Mouse (Mus musculus): ENCODE results near the gene C1qtnf4. TPM values are rescaled to one million over a fixed set of nuclear protein-coding genes. Genes with fewer than 3 reads are reported as not detected.
A peak's percentile ranks its signal among the peaks of the same experiment; 100 is the strongest.

Gene C1qtnf4
- polyA plus RNA-seq, 1 experiment from 2014 or later, result 15.7 TPM

DNA sequence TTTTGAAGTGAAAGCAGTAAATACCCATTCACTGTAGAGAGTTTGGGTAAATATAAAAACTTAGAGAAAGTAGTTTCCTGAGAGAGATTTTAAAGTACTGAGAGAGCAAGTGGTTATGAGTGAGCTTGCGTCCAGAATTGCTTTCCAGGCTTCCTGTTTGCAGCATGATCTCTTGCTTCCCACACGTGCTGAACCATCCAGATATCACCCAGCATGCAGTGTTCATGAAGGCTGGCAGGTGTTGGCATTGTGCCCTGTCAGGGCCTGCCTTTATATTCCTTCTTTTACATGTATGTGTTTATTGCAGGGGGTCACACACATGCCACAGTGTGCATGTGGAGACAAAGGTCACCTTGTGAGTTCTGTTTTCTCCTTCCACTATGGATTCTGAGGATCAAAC lies 10.4 kb upstream of the C1qtnf4 start:
- Histone ChIP-seq H3K9me3 (replicated peaks; ENCODE audit: control insufficient read depth, low read length) (no peaks in the 10 kb centered on the region), H3K27ac (ENCODE audit: low read depth, low read length) (no peak overlapping the region), H3K4me1 (ENCODE audit: control insufficient read depth, insufficient read depth, low read length) (peaks cover 34% of the 10 kb centered on the region), H3K4me3 (ENCODE audit: low read depth, low read length) (no peak overlapping the region), H3K36me3 (ENCODE audit: control insufficient read depth, insufficient read depth, low read length) (no peaks in the 10 kb centered on the region), H3K4me2 (no peak overlapping the region), H3K9ac (ENCODE audit: low read depth, low read length) (no peak overlapping the region), H3K27me3 (ENCODE audit: control insufficient read depth, insufficient read depth, low read length) (no peaks in the 10 kb centered on the region)
- ATAC-seq (replicated peaks; ENCODE audit: insufficient number of reproducible peaks, low FRiP score, low TSS enrichment), result no peak
- WGBS (ENCODE audit: insufficient replicate concordance), result 65% methylated on average over 2 of the region's 2 CpGs

DNA sequence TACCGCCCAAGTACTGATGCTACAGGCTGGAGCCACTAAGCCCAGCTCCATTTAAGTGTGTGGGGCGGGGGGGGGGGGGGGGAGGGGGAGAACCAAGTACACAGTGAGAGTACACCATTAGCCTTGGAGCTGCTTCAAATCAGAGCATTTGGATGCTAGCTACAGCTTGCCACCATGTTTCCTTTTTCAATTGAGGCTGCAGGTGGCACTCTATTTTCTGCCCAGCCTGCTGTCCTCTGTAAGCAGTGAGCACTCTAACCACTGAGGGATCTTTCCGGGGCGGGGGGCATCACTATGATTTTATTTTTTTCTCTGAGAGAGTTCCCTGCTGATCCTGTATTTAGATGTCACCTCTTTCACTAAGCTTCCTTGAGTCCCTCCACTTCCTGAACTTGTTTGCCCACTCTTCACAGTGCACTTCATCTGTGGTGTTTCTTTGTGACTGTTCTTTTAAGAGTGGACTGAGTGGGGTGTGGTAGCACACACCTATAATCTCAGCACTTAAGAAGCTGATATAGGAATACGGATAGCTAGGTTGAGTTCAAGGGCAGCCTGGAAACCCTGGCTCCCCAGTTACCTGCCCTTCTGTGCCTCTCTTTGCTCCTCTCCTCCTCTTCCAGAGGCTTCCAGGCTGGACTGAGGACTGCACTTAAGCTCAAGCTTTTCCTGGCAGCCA lies 7.9 kb upstream of the C1qtnf4 start:
- H3K9ac ChIP-seq (ENCODE audit: low read depth, low read length), result no peak overlapping the region
- no peaks in the 10 kb centered on the region for H3K9me3 ChIP-seq (replicated peaks; ENCODE audit: control insufficient read depth, low read length)
- no peak overlapping the region for H3K27ac ChIP-seq (ENCODE audit: low read depth, low read length)
- no peak overlapping the region for H3K4me2 ChIP-seq
- no peaks in the 10 kb centered on the region for H3K36me3 ChIP-seq (ENCODE audit: control insufficient read depth, insufficient read depth, low read length)
- H3K4me3 ChIP-seq (ENCODE audit: low read depth, low read length), result no peak overlapping the region
- no peak for ATAC-seq (replicated peaks; ENCODE audit: insufficient number of reproducible peaks, low FRiP score, low TSS enrichment)
- no peaks in the 10 kb centered on the region for H3K27me3 ChIP-seq (ENCODE audit: control insufficient read depth, insufficient read depth, low read length)
- H3K4me1 ChIP-seq (ENCODE audit: control insufficient read depth, insufficient read depth, low read length), result peaks cover 12% of the 10 kb centered on the region
- WGBS (ENCODE audit: insufficient replicate concordance), result 66% methylated on average over 4 of the region's 5 CpGs

DNA sequence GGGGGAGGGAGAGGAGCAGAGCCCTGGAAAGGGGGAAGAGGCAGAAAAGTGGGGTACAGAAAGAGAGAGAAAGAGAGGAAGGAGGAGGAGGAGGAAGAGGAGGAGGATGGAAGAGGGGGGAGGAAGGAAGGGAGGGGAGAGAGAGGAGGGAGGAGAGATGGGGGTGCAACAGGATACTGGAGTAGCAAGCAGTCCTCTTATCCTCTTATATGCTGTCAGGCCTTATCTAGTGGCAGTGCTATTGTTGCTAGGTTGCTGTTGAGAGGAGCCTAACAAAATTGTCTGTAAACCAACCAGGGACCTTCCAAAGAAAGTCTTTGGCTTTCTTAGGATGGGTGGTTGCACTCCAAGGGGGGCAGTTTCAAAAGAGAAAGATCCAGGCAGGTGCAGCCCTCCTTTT lies 6.2 kb upstream of the C1qtnf4 start:
- H3K9ac ChIP-seq (ENCODE audit: low read depth, low read length), result no peak overlapping the region
- no peak overlapping the region for H3K27ac ChIP-seq (ENCODE audit: low read depth, low read length)
- no peaks in the 10 kb centered on the region for H3K9me3 ChIP-seq (replicated peaks; ENCODE audit: control insufficient read depth, low read length)
- peak overlapping the region; percentile 27 for H3K4me2 ChIP-seq
- no peak for ATAC-seq (replicated peaks; ENCODE audit: insufficient number of reproducible peaks, low FRiP score, low TSS enrichment)
- no peaks in the 10 kb centered on the region; the same call in 1 of the 2 replicates for H3K27me3 ChIP-seq (ENCODE audit: control insufficient read depth, insufficient read depth, low read length)
- peaks cover 12% of the 10 kb centered on the region for H3K4me1 ChIP-seq (ENCODE audit: control insufficient read depth, insufficient read depth, low read length)
- H3K4me3 ChIP-seq (ENCODE audit: low read depth, low read length), result no peak overlapping the region
- no peaks in the 10 kb centered on the region for H3K36me3 ChIP-seq (ENCODE audit: control insufficient read depth, insufficient read depth, low read length)

DNA sequence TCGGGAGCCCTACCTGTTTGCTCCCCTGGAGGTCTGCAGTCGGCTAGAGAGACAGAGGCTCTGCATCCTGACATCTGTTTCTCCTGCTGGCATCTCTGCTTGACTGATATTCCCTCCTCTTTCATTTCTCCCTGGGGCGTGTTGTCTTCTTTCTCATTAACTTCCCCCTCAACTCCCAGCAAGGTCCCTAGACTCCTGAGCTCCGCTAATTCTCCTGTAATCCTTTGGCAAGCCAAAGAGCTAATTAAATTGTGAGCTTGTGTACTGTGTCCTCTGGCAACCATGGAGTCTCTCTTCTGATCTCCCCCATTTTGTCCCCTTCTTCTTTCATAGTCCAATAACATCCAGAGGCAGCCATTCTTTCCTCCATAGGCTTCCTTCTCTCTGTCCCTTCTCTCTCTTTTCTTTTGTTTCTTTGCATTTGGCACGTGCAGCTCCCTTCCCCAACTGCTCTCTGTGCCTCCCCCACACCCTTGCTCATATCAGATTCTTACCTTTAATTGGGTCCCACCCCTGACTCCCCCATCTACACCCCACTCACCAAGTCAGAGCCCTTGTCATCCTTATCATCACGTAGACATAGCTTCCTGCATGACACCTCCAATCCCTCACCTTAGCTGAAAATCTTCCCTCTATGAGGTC lies 5.4 kb upstream of the C1qtnf4 start:
- Histone ChIP-seq H3K9me3 (replicated peaks; ENCODE audit: control insufficient read depth, low read length) (no peaks in the 10 kb centered on the region), H3K4me1 (ENCODE audit: control insufficient read depth, insufficient read depth, low read length) (peaks cover 15% of the 10 kb centered on the region), H3K9ac (ENCODE audit: low read depth, low read length) (no peak overlapping the region), H3K27ac (ENCODE audit: low read depth, low read length) (no peak overlapping the region), H3K27me3 (ENCODE audit: control insufficient read depth, insufficient read depth, low read length) (peaks cover 6% of the 10 kb centered on the region), H3K4me3 (ENCODE audit: low read depth, low read length) (no peak overlapping the region), H3K4me2 (no peak overlapping the region), H3K36me3 (ENCODE audit: control insufficient read depth, insufficient read depth, low read length) (no peaks in the 10 kb centered on the region)
- no peak for ATAC-seq (replicated peaks; ENCODE audit: insufficient number of reproducible peaks, low FRiP score, low TSS enrichment)
- 29% methylated on average over 6 of the region's 6 CpGs for WGBS (ENCODE audit: insufficient replicate concordance)

DNA sequence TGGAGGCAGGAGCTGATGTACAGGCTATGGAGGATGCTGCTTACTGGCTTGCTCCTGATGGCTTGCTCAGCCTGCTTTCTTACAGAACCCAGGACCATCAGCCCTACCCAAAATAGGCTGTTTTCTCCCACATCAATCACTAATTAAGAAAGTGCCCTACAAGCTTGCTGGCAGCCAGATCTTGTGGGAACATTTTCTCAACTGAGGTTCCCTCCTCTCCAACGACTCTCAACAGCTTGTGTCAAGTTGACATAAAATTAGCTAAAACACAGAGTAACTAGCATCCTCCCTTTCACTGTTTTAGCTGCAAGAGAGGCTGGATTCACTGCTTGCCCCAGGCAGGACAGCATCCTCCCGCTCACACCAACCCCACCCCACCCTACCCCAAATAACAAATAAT lies 3.8 kb upstream of the C1qtnf4 start:
- no peaks in the 10 kb centered on the region for H3K36me3 ChIP-seq (ENCODE audit: control insufficient read depth, insufficient read depth, low read length)
- H3K9ac ChIP-seq (ENCODE audit: low read depth, low read length), result no peak overlapping the region
- H3K27ac ChIP-seq (ENCODE audit: low read depth, low read length), result no peak overlapping the region
- H3K4me1 ChIP-seq (ENCODE audit: control insufficient read depth, insufficient read depth, low read length), result peaks cover 15% of the 10 kb centered on the region
- WGBS (ENCODE audit: insufficient replicate concordance), result 82% methylated on average over 2 of the region's 2 CpGs
- no peak for ATAC-seq (replicated peaks; ENCODE audit: insufficient number of reproducible peaks, low FRiP score, low TSS enrichment)
- H3K4me3 ChIP-seq (ENCODE audit: low read depth, low read length), result no peak overlapping the region
- no peak overlapping the region for H3K4me2 ChIP-seq
- H3K27me3 ChIP-seq (ENCODE audit: control insufficient read depth, insufficient read depth, low read length), result peaks cover 21% of the 10 kb centered on the region
- H3K9me3 ChIP-seq (replicated peaks; ENCODE audit: control insufficient read depth, low read length), result no peaks in the 10 kb centered on the region

DNA sequence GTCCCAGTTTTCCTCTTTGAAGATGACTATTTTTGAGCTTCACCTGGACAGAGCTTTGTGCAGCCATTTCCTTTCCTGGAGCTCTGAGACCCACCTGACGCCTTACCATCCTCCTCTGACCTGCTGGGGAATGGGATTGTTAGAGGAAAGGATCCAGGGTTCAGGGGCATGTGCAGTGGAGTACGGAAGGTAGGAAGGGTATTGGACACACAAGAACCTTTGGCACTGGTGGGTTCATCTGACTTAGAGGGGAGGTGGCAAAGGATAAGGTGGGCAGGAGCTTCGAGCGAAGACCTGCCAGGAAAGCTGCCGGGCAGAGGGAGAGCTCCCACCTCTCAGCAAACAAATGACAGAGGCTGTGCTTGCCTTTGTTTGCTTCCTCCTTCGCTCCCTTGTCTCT lies 776 bp downstream of the C1qtnf4 start:
- H3K27me3 ChIP-seq (ENCODE audit: control insufficient read depth, insufficient read depth, low read length), result peaks cover 35% of the 10 kb centered on the region
- WGBS (ENCODE audit: insufficient replicate concordance), result 53% methylated on average over 6 of the region's 6 CpGs

DNA sequence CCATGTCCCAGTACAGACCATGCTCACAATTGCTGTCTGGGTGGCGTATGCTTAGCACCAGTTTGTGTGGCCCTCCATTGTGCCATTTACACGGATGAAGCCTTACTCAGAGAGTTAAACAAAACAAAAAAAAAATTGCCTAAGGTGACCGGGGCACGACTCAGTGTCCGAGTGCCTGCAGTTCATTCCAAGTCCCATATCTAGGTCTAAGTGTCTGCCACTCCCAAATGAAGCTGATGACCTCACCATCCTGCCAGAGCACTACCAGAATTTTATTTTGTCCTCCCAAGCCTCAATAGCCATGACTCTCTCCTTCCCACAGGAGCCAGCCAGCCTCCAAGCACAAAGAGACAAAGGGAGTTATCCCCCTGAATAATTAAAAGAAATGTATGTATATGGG lies 2.0 kb downstream of the C1qtnf4 start:
- no peak overlapping the region for H3K9ac ChIP-seq (ENCODE audit: low read depth, low read length)
- H3K4me1 ChIP-seq (ENCODE audit: control insufficient read depth, insufficient read depth, low read length), result peaks cover 9% of the 10 kb centered on the region
- H3K27ac ChIP-seq (ENCODE audit: low read depth, low read length), result no peak overlapping the region
- no peaks in the 10 kb centered on the region for H3K9me3 ChIP-seq (replicated peaks; ENCODE audit: control insufficient read depth, low read length)
- H3K27me3 ChIP-seq (ENCODE audit: control insufficient read depth, insufficient read depth, low read length), result peaks cover 35% of the 10 kb centered on the region
- no peak overlapping the region for H3K4me2 ChIP-seq
- ATAC-seq (replicated peaks; ENCODE audit: insufficient number of reproducible peaks, low FRiP score, low TSS enrichment), result no peak
- no peaks in the 10 kb centered on the region for H3K36me3 ChIP-seq (ENCODE audit: control insufficient read depth, insufficient read depth, low read length)
- WGBS (ENCODE audit: insufficient replicate concordance), result 44% methylated on average over 5 of the region's 5 CpGs
- H3K4me3 ChIP-seq (ENCODE audit: low read depth, low read length), result no peak overlapping the region

More for the DNA sequence above, 776 bp downstream of the C1qtnf4 start:
- Histone ChIP-seq H3K4me1 (ENCODE audit: control insufficient read depth, insufficient read depth, low read length) (peaks cover 9% of the 10 kb centered on the region), H3K27ac (ENCODE audit: low read depth, low read length) (no peak overlapping the region), H3K9me3 (replicated peaks; ENCODE audit: control insufficient read depth, low read length) (no peaks in the 10 kb centered on the region), H3K4me2 (peak overlapping the region; percentile 95), H3K36me3 (ENCODE audit: control insufficient read depth, insufficient read depth, low read length) (no peaks in the 10 kb centered on the region), H3K9ac (ENCODE audit: low read depth, low read length) (no peak overlapping the region), H3K4me3 (ENCODE audit: low read depth, low read length) (peak overlapping the region; percentile 65; the same call in 1 of the 2 replicates)
- ATAC-seq (replicated peaks; ENCODE audit: insufficient number of reproducible peaks, low FRiP score, low TSS enrichment), result no peak

DNA sequence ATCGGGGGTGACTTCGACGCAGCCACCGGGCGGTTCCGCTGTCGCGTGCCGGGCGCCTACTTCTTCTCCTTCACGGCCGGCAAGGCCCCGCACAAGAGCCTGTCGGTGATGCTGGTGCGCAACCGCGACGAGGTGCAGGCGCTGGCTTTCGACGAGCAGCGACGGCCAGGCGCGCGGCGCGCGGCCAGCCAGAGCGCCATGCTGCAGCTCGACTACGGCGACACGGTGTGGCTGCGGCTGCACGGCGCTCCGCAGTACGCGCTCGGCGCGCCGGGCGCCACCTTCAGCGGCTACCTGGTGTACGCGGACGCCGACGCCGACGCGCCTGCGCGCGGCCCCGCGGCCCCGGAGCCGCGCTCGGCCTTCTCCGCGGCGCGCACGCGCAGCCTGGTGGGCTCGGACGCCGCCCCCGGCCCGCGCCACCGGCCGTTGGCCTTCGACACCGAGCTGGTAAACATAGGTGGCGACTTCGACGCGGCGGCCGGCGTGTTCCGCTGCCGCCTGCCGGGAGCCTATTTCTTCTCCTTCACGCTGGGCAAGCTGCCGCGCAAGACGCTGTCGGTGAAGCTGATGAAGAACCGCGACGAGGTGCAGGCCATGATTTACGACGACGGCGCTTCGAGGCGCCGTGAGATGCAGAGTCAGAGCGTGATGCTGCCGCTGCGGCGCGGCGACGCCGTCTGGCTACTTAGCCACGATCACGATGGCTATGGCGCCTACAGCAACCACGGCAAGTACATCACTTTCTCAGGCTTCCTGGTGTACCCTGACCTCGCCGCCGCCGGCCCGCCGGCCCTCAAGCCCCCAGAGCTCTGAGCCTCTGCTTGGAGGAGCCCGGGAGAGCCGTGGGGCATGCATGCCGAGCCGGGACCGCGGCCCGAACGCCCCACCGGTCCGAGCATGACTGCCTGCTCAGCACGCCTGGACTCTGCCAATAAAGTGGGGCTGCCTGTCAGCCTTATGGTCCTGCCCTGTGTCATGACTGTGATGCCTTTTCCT lies 4.2 kb downstream of the C1qtnf4 start:
- H3K27me3 ChIP-seq (ENCODE audit: control insufficient read depth, insufficient read depth, low read length), result peaks cover 31% of the 10 kb centered on the region
- peak overlapping the region; percentile 78 for H3K9ac ChIP-seq (ENCODE audit: low read depth, low read length)
- H3K4me3 ChIP-seq (ENCODE audit: low read depth, low read length), result peak overlapping the region; percentile 59
- ATAC-seq (replicated peaks; ENCODE audit: insufficient number of reproducible peaks, low FRiP score, low TSS enrichment), result peak; percentile 72
- WGBS (ENCODE audit: insufficient replicate concordance), result 2% methylated on average over 129 of the region's 133 CpGs
- H3K36me3 ChIP-seq (ENCODE audit: control insufficient read depth, insufficient read depth, low read length), result peaks cover 6% of the 10 kb centered on the region
- H3K4me2 ChIP-seq, result peak overlapping the region; percentile 84
- peak overlapping the region; percentile 54 for H3K27ac ChIP-seq (ENCODE audit: low read depth, low read length)
- no peaks in the 10 kb centered on the region for H3K9me3 ChIP-seq (replicated peaks; ENCODE audit: control insufficient read depth, low read length)
- H3K4me1 ChIP-seq (ENCODE audit: control insufficient read depth, insufficient read depth, low read length), result peaks cover 9% of the 10 kb centered on the region

All from heart, embryonic 11.5 days (tissue).